Mouse (Mus musculus) telencephalon, adult 2 months (tissue): ENCODE data around the gene Prr19.
A peak's percentile ranks its signal among the peaks of the same experiment; 100 is the strongest.
"Not testable (repeated sequence)": the region's sequence is repeated elsewhere in the genome, so short reads cannot be mapped to it uniquely, and the experiment has no call there.

Source experiments
- DNase-seq: peaks from one replicate; pipeline ENCODE4 v3.0.0-alpha.2; 2011; ENCODE audit warnings: low read depth, low spot score

The Prr19 gene

GRCm38 (mm10) chr7:25317446-25317999 is 16.3 kb downstream of the Prr19 start:
- DNase-seq, result no peak

GRCm38 (mm10) chr7:25322058-25322484 is 20.9 kb downstream of the Prr19 start:
- no peak for DNase-seq

GRCm38 (mm10) chr7:25323219-25323618 is 22.0 kb downstream of the Prr19 start:
- DNase-seq, result no peak

- DNase-seq, result not testable (repeated sequence)
These were observed 24.2 kb downstream of the Prr19 start for GRCm38 (mm10) chr7:25325431-25325830.

- DNase-seq, result no peak
These were observed 25.0 kb downstream of the Prr19 start for GRCm38 (mm10) chr7:25326233-25326632.

GRCm38 (mm10) chr7:25333596-25334307 is 32.5 kb downstream of the Prr19 start:
- peak; percentile 29 for DNase-seq

GRCm38 (mm10) chr7:25334472-25334871 is 33.3 kb downstream of the Prr19 start:
- no peak for DNase-seq

- DNase-seq, result no peak
These were observed 38.1 kb downstream of the Prr19 start for GRCm38 (mm10) chr7:25339329-25339728.

GRCm38 (mm10) chr7:25341000-25341784 is 40.0 kb downstream of the Prr19 start:
- peak; percentile 47 for DNase-seq

- no peak for DNase-seq
These were observed 47.6 kb downstream of the Prr19 start for GRCm38 (mm10) chr7:25348861-25349260.
